Mouse (Mus musculus): ENCODE results near the gene Fam161a.
"Not testable (repeated sequence)": the region's sequence is repeated elsewhere in the genome, so short reads cannot be mapped to it uniquely, and the experiment has no call there.

Gene Fam161a

DNA sequence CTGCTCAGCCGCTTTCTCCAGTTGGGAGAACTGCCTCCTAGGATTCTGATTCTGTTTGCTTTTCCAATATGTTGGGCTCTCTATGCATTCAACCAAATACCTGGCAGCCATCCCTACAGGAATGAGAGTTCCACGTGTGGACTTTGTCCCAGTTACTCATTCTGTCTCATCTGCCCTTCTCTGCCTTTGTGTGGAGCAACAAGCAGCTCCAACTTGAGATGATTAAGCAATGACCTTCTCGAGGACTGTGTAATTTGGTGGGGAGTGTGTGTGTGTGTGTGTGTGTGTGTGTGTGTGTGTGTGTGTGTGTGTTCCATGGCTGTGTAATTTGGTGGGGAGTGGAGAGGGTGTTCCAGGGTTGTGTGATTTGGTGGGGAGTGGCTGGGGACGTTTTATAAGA lies 45.0 kb downstream of the Fam161a start:
- DNase-seq (ENCODE audit: low spot score) = no peak

DNA sequence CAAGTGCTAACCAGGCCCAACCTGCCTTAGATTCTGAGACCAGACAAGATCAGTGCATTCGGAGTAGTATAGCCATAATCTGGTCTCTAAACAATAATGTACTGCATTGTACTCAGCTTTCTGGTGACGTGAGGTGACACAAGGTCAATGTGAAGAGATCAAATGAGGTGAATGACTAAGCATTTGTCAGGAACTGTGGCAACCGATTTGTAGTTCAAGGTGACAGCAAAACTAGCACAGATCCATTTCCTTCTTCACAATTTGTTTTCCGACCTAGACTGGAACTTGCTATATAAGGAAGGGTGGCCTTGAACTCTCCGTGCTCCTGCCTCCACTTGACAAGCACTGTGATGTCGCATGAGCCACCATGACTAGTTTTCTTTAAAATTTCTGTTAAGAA lies 55.8 kb downstream of the Fam161a start:
- DNase-seq (ENCODE audit: low spot score) = no peak

DNA sequence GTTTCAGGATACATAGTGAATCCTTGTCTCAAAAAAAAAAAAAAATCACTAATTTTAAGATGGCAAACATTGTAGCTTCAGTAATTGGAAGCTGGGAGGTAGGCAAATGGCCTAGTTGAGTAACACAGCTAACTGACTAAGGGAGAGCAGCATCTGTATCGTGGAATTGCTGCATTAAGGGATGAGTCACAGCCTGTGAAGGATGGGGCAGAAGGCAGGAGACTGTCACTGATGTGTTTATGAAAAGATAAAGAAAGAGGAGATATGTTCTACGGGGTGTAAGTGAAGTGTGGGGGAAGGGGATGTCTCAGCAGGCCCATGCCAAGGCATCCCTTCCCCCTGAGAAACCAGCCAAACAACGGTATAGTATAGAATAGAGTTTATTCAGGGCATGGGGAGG lies 56.5 kb downstream of the Fam161a start:
- DNase-seq (ENCODE audit: low spot score) = no peak

- DNase-seq (ENCODE audit: low spot score) = not testable (repeated sequence)
Observed at GRCm38 (mm10) chr11:23064276-23064675, 56.9 kb downstream of the Fam161a start.

GRCm38 (mm10) chr11:23065167-23065668 lies 57.9 kb downstream of the Fam161a start:
- no peak for DNase-seq (ENCODE audit: low spot score)

GRCm38 (mm10) chr11:23067395-23068136 lies 60.2 kb downstream of the Fam161a start:
- DNase-seq (ENCODE audit: low spot score) = peak; percentile 89

- DNase-seq (ENCODE audit: low spot score) = no peak
Observed at GRCm38 (mm10) chr11:23068201-23068600, 60.9 kb downstream of the Fam161a start.

DNA sequence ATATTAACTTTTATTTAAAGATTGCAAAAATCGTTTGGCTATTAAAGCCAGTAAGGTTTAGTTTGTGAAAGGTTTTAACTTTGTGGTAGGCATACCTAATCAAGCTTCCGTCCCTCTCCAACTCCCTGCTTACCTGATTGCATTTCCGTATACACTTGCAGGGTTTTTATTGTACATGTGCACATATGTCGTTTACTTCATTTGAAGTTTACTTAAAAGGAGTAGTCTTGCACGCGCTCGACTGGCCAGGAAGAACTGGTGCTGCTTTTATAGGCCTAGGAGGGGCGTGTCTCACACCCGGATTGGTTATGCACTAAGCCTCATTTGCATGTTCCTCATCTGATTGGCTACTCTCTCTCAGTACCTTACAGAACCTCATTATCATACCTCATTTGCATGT lies 61.7 kb downstream of the Fam161a start:
- DNase-seq (ENCODE audit: low spot score) = not testable (repeated sequence)

GRCm38 (mm10) chr11:23074841-23075240 lies 67.5 kb downstream of the Fam161a start:
- DNase-seq (ENCODE audit: low spot score) = no peak

GRCm38 (mm10) chr11:23078541-23078940 lies 71.2 kb downstream of the Fam161a start:
- DNase-seq (ENCODE audit: low spot score) = no peak
